Mouse (Mus musculus): ENCODE data around the gene Slc39a5.

Gene Slc39a5

DNA sequence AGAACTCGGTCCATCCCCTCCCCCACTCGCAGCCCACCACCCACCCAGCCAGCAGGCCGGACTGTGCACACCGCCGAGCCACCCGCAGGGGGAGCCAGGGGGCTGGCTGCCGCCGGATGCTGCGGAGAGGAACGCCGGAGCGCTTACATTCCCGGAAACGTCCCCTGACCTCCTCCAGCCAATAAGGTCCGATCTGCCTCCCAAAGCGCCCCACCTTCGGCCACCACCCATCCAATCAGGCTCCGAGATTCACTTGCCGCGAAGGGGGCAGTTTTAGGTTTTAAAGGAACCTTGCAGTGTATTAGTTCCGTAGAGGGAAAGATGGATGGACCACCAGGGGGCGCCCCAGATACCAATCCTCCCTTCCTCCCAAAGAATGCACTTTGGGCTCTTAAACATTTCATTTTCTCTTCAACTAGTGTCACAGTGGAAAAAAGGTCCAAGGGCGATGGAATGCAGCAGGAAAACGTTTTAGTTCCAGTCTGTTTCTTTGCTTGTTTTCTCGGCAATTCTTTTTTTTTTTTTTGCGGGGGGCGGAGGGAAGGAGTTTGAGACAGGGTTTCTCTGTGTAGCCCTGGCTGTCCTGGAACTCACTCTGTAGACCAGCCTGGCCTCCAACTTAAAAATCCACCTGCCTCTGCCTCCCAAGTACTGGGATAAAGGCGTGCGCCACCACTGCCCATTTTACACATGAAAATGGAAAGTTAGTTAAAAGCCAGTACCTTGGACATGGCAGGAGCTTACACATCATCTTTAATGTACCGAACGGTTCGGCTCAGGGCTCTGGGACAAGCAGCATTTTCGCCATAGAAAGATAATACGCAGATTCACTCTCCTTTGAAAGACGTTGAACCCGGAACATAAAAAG is 8.9 kb upstream of the Slc39a5 start:
- DNase-seq, result peak; percentile 99

DNA sequence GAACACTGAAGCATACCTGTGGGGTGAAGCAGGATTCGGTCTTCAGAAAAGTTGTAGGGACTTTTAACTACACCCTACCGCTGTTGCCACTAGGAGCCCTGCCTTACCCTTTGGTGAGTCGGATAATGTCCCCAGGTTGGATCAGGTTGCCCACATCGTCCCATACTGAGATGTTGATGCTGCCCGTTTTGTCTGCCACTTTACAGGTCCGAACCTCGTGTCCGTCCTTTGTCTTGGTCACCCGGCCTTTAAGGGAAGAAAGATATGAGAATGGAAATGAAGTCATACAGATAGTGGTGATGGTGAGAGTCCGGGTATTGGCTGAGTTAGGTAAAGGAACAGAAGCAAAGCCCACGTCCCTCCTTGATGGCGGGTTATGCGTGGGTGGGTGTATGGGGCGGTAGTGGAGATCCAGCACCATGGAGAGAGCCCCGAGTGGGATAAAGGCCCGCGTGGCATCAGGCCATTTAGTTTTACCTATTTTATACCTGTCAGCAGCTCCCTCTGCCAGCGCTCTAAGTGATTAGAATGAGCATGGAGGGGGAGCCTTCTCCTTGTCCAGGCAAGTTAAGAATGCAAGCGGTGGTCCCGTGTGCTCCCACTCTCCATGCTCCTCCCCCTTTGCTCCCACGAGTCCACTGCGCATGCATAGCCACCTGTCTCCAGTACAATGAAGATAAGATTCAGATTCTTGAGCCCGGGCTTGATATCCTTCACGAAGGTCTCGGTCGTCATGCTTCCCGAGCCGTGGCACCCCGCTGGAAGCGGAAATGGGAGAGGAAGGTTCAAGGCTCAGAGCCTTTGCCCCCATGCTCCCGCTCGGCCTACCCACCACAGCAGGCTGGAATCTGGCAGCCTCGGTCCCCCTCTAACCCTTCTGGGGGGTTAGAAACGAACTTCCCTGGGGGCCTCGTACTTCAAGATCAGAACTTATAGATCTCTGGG is 7.8 kb upstream of the Slc39a5 start:
- peak; percentile 7 for DNase-seq

DNA sequence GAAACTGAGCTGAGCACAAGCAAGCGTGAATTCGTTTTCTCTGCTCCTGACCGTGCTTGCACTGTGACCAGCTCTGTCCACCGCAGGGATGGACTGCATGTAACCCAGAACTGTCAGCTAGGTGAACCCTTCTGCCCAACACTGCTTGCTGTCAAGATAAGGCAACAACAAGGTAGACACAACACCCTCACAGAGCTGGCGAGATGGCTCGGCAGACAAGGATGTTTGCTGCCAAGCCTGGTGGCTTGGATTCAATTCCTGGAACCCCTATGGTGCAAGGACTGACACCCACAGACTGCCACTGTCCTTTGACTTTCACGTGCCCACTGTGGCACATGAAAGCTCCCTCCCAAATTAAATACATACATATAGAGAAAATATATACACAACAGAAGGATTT is 2.9 kb upstream of the Slc39a5 start:
- no peak for DNase-seq

DNA sequence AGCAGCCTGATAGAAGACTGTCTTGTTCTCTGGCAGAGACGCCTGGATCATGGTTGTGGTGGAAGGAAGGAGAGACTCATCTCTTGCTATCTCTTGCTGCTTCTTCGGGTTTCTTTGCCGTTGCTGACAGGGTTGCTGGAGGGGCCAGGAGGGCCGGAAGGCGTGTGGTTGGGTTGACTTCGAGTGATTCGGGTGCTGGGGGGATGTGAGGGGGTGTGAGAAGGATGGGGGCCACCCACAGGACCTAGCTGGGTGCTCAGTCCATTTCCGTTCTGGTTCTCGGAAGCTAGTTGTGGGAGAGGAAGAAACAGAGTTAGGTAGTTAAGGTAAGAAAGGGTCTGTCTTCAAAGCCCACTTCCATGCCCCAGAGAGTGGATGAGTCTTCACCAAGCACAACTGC is 609 bp upstream of the Slc39a5 start:
- no peak for DNase-seq

DNA sequence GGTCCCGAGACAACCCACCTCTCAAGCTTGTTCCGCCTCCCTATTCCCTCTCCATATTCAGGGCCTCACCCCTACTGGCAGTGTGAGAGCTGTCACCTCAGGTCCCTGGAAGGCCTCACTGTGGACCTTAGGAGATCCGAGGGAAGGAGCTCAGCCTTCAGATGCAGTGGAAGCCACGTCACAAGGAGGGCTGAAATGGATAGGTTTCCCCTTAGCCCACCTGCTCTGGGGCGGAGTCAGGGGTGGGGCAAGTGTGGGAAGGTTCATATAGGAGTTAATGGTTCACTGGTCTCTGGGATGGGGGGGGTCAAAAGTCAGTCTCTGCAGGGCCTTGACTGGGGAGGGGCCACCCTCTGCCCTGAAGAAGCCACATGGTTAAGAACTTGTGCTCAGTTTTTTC is 691 bp downstream of the Slc39a5 start:
- no peak for DNase-seq

DNA sequence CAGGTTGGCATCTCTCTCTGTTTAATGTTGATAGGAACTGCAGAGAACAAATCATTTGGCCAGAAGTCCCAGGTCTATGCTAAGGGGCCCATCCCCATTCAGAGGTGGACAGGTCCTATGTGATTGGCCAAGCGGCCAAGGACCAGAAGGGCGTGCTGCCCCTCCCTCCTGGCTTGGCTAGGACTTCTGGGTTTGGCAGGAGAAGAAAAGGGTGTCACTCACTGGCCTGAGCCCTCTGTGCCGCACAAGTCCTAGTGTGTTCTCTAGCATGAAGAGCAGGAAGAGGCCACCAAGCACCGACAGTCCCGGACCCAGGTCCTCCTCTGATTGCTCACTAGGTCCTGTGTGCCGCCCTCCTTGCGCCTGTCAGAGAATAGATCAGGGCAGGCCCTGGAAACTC is 3.6 kb downstream of the Slc39a5 start:
- DNase-seq, result no peak

DNA sequence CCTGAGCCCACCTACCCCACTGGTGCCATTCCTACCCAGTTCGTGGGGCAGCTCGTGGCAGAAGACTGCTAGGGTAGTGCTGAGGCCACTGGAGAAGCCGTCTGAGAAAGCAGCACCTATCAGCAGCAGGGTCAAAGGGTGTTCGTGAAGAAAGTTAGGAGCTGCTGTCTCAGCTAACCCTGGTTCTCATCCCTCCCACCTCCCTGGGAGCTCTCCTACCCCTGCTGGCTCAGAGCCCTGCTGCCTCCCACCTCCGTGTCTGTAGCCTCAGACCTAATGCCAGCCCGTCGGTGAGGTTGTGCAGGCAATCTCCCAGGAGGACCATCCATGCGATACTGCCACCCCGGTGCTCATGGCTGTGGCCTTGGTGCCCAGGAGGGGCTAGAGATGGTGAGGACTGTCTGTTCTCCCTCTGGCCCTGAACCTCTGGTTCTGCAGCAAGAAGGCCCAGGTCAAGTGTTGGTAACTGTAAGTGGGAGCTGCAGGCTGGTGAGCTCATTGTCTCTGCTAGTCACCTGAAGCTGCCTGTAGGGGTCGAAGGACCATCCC is 4.2 kb downstream of the Slc39a5 start:
- no peak for DNase-seq

DNA sequence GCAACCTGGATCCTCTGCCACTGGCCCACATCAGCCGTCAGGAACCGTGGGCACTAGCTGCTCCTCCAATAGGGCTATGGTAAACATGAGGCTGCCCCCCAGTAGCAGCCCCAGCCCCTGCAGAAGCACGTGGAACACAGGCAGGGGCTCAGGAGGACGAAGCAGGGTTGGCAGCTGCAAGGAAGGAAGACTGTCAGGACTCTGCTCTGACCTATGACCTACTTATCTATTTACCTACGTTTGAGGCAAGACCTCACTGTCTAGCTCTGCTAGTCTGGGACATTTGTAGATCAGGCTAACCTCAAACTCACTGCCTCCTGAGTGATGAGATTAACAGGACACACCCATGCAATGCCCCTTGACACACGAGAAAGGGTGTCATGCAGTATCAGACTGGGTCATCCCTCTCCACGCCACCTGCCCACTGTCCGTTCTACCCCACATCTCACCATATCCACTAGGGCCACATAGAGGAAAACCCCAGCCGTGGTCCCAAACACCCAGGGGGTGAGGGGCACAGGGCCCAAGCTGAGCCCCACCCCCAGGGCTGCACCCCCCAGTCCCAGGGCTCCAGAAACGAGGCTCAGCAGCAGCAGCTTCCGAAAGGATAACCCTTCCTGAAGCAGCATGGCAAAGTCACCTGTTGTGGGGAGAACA is 4.9 kb downstream of the Slc39a5 start:
- no peak for DNase-seq

DNA sequence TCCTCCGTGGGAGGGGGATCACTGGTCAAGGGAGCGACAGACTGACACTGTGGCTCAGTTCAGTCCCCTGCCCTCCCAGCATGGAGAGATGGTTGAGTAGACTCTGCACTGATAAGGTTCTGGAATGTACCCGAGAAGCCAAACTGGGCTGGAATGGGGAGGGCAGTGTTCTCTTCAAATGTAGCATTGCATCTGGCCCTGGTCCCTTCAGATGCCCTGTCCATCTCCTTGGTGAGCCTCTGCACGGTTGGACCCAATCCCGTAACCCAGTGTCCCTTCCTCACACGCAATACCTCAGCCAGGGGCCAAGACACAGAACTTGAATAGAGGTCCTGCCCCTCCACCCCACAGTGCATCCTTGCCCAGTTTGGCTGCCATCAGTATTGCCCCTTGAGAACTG is 9.2 kb downstream of the Slc39a5 start:
- no peak for DNase-seq

DNA sequence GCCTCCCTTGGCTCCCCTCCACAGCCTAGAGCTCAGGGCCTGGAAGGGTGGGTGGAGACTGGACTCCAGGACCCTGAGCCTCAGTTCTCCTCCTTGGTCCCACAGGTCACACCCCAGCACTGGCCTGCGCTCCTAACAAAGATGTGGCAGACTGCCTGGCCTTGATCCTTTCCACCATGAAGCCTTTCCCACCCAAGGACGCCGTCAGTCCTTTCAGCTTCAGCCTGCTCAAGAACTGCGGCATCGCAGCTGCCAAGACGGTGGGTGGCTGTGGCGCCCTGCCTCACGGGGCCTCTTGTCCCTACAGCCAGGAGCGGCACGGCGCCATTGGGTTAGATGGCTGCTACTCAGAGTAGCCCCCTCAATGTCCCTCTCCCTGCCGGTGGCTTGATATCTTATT is 10.7 kb downstream of the Slc39a5 start:
- DNase-seq, result no peak

DNA sequence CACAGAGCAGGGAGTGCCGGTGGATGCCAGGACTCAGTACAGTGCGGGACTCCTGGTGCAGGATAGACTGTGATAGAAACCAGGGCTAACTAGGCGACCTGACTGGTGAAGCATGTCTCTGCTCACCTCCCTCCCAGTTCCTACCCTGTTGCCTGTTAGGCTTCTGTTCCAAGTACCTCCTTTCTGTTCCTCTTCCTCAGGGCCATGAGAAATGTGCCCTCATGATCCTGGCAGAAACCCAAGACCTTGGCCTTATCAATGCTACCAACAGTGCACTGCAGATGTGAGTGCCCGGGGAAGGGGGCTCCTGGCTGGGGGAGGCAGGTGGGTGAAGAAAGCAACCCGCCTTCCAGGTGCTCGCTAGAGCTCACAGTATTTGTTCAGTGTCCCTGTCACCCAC is 11.5 kb downstream of the Slc39a5 start:
- DNase-seq, result no peak

DNA sequence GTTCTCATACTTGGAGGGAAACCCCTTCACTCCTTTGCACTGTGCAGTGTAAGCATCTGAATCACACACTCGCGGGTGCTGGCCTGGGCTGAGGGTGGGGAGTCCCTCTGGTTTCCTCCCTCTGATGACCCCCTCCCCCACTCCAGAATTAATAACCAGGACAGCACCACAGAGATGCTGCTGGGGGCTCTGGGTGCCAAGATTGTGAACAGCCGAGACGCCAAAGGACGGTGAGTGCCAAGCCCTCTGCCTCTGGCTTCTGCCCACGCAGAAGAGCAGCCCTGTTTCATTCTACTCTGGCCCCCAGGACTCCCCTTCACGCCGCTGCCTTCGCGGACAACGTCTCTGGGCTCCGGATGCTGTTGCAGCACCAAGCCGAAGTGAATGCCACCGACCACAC is 12.1 kb downstream of the Slc39a5 start:
- DNase-seq, result no peak

DNA sequence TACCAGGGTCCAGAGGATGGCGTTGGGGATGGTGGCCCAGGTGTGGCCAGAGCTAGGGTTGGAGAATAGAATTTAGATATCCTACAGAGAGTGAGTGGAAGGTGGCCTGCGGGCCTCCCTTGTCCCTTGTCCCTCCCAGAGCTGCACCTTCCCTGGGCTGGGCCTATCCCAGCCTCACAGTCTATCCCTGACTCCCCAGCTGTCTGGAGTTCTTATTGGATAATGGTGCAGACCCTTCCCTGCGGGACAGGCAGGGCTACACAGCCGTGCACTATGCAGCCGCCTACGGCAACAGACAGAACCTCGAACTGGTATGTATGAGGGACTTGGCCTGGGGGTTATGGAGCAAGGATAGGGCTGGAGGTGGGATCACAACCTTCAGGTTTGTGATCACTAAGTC is 15.1 kb downstream of the Slc39a5 start:
- no peak for DNase-seq

DNA sequence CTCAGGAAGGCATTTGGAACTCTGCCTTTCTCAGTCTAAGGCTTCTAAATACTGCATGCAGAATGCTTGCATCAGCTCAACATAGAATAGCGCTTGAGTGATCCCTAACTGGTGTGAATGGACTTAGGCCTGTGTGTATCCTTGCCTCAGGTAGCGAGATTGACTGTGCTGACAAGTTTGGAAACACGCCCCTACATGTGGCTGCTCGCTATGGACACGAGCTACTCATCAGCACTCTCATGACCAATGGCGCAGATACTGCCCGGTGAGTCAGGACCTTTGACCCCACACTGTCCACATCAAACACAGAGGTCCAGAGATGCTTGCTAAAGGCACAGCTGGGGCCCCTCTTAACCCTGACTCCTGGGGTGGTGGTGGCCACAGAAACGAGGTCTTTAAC is 18.5 kb downstream of the Slc39a5 start:
- DNase-seq, result no peak

DNA sequence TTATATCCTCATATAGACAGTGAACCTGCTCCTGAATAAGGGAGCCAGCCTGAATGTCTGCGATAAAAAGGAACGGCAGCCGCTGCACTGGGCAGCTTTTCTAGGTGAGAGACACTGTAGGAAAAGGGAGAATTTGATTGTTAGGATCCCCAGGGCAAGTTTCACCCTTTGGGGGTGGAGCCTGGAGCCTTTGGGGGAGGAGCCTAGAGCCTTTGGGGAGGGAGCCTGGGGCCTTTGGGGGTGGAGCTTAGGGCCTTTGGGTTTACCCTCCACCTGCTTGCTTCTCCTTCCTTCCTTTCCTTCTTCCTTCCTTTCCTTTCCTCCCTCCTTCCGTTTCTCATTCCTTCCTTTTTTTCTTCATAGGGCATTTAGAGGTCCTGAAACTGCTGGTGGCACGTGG is 20.5 kb downstream of the Slc39a5 start:
- DNase-seq, result no peak

DNA sequence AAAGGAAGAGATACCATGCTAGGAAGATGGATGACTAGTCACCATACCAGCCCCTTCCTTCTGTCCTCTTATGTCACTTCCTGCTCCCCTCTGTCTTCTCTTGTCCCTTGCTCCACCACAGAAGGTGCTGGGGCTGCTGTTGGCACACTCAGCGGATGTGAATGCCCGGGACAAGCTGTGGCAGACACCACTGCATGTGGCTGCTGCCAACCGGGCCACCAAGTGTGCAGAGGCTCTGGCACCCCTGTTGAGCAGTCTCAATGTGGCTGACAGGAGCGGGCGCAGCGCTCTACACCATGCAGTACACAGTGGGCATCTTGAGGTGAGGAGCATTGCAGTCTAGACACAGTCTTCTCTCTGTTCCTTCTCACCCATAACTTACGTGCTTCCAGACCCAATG is 21.8 kb downstream of the Slc39a5 start:
- no peak for DNase-seq

DNA sequence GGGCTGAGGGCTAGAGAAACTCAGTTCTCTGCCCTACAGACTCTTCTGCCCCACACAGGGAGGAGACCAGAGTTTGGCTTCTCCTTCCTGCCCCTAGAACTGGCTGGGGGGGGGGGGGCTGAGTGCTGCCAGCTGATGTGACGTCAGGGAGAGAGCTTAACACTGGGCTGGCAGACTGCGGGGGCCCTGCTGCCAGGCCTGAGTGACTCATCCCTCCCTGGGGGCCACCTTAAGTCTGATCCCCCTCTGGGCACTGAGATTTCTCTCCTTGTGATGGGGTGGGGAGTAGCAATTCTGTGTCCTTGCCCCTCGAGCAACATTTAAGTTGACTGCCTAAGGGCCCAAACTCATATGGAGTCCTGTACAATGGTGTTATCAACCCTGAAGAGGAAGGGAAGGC is 22.6 kb downstream of the Slc39a5 start:
- no peak for DNase-seq

DNA sequence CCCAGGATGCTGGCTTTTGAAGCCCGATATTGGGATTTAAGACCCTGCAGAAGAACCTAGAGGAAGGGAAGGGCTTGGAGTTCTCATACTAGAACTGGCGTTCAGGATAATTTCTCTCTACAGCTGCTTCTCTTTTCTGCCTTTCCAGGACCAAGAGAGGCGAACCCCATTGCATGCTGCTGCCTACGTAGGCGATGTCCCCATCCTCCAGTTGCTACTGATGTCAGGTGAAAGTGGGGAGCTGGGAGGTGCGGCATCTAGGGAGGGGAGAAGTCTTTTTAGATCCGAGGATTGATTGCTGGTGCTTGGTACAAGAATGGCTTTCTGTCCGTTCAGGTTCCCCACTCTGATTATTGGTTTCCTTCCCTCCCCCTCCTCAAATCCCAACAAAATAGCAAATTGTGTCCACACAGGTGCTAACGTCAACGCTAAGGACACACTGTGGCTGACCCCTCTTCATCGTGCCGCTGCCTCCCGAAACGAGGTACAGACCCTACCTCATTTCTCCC is 23.0 kb downstream of the Slc39a5 start:
- no peak for DNase-seq

DNA sequence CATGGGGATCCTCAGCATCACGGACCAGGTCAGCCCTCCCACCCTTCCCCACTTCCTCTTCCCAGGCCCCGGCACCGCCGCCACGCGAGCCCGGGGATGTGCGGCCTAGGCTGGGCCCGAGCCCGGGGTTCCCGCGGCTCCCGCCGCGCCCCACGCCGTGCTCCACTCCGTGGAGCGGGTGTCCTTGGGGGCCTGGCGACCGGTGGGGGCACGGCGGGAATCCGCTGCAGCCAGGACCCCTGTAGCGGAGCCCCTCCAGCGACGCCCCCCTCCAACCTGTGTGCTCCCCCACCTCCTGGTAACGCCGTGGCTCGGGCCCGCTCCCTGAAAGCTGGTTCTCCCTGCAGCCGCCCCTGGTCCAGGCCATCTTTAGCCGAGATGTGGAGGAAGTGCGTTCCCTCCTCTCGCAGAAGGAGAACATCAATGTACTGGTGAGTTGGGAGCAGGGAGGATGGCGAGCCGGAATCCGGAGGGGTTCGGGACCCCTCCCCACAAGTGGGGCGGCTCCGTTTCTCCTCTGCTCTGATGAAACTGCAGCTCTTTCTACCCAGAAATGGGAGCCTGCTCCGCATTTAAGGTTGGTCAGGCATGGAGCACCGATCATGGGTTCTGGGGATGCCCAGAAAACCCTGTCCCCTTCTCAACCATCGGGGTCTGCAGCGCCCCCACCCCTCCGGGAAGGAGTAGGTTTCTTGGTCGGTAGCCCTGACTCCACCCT is 23.6 kb downstream of the Slc39a5 start:
- DNase-seq, result peak; percentile 43

DNA sequence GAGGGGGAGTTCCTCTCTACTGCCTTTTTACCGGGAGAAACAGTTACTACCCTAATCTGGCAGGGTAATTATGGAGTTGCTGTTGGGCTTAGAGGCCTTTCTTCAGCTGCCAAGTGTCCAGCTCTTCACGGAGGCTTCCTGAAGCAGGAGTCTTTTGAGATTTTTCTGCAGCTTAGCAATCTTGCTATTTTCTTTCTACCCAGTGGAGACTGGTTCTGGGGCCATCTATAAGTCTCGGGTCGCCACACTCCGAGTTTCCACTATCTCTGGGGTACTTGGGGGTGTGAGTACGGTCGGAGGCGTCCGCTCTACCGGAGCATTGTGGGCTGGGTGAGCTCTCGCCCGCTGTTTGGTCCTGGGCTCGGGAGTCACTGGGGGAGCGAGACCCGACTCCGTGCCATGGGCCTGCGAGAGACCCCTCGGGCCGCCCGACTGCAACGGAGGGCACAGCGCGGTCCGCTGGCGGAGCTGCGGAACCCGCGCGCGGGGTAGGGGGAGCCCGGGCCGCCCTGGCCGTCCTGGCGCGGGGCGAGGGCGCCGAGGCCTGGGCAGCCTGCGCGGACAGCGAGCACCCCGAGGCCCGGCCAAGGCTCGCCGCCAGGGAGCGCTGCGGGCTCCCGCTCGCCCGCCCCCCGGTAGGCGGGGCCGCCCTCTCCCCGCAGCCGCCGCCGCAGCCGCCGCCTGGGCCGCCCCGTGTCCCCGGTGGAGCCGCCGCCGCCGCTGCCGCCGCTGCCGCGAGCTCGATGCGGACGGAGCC is 24.4 kb downstream of the Slc39a5 start, which contains the start of gene Ankrd52:
Gene Ankrd52 (plus strand): TSS at position 661 of the 757 bp plus-strand sequence.
- peak; percentile 90 for DNase-seq

DNA sequence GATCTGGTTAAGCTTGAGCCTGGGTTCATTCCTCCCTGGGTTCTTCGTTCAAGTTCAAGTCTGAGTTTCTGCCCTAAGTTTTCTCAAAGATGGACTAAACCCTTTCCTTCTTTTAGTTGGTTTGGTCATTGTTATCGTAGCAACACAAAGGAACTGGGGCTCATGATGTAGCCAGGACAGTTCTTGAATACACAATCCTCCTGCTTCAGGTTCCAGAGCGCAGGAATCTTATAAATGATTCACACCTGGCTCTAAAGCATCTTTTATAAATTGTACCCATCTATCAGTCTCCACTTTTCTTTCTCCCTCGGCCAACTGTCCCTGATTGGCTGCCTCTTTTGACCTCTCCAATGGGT is 25.0 kb downstream of the Slc39a5 start:
- DNase-seq, result no peak

Data from lung, postnatal 14 days (tissue).